Mouse (Mus musculus): Measurements from ENCODE around the gene Tbc1d13. TPM values are rescaled to one million over a fixed set of nuclear protein-coding genes. Genes with fewer than 3 reads are reported as not detected.

Gene Tbc1d13
- polyA plus RNA-seq (2015; fragmentation: Nextera tagmentation; extraction: Ambion mirVana) = 8.3 and 9.8 TPM in 2 replicates

GRCm38 (mm10) chr2:30133613-30134377, at the start of gene Tbc1d13:
Gene Tbc1d13, plus strand, starts transcription at chr2:30133746.
- no peaks in the 10 kb centered on the region for H3K27me3 ChIP-seq (replicated peaks; ENCODE audit: control insufficient read depth, insufficient read depth, low read length)
- peak within 1 kb of the TSS; percentile 91 for H3K9ac ChIP-seq (ENCODE audit: low read depth, low read length)
- ATAC-seq = peak; percentile 95
- H3K9me3 ChIP-seq (ENCODE audit: control insufficient read depth, low read length) = no peaks in the 10 kb centered on the region
- H3K27ac ChIP-seq (ENCODE audit: low read length) = peak within 1 kb of the TSS; percentile 96
- H3K4me1 ChIP-seq (ENCODE audit: control insufficient read depth, insufficient read depth, low read length) = peaks cover 30% of the 10 kb centered on the region
- under 1% methylated on average over 46 of the region's 46 CpGs for WGBS
- H3K36me3 ChIP-seq (ENCODE audit: control insufficient read depth, insufficient read depth, low read length) = 0 out of 2 replicates have a peak, but pooled peaks cover 5% of the 10 kb centered on the region
- H3K4me3 ChIP-seq (ENCODE audit: low read length) = peak within 1 kb of the TSS; percentile 97
- peak within 1 kb of the TSS; percentile 90 for H3K4me2 ChIP-seq (ENCODE audit: low read depth, low read length)

- no peaks in the 10 kb centered on the region for H3K36me3 ChIP-seq (ENCODE audit: control insufficient read depth, insufficient read depth, low read length)
- 49% methylated on average over 5 of the region's 5 CpGs for WGBS
- H3K9ac ChIP-seq (ENCODE audit: low read depth, low read length) = peak overlapping the region; percentile 54; the same call in 1 of the 2 replicates
- no peak overlapping the region; the same call in 1 of the 2 replicates for H3K4me3 ChIP-seq (ENCODE audit: low read length)
- H3K4me1 ChIP-seq (ENCODE audit: control insufficient read depth, insufficient read depth, low read length) = 0 out of 2 replicates have a peak, but pooled peaks cover 7% of the 10 kb centered on the region
- ATAC-seq = no peak
- H3K4me2 ChIP-seq (ENCODE audit: low read depth, low read length) = peak overlapping the region; percentile 44; the same call in 1 of the 2 replicates
- H3K27me3 ChIP-seq (replicated peaks; ENCODE audit: control insufficient read depth, insufficient read depth, low read length) = no peaks in the 10 kb centered on the region
- H3K9me3 ChIP-seq (ENCODE audit: control insufficient read depth, low read length) = no peaks in the 10 kb centered on the region
- no peak overlapping the region for H3K27ac ChIP-seq (ENCODE audit: low read length)
Measured at GRCm38 (mm10) chr2:30084113-30084512, 49.4 kb upstream of the Tbc1d13 start.

GRCm38 (mm10) chr2:30084632-30085031, 48.9 kb upstream of the Tbc1d13 start:
- H3K4me3 ChIP-seq (ENCODE audit: low read length) = peak overlapping the region; percentile 26
- no peaks in the 10 kb centered on the region for H3K27me3 ChIP-seq (replicated peaks; ENCODE audit: control insufficient read depth, insufficient read depth, low read length)
- 0 out of 2 replicates have a peak, but pooled peaks cover 7% of the 10 kb centered on the region for H3K4me1 ChIP-seq (ENCODE audit: control insufficient read depth, insufficient read depth, low read length)
- no peaks in the 10 kb centered on the region for H3K36me3 ChIP-seq (ENCODE audit: control insufficient read depth, insufficient read depth, low read length)
- WGBS = 33% methylated on average over 12 of the region's 12 CpGs
- 0 out of 2 replicates have a peak, but pooled peaks have one; percentile 43 for ATAC-seq
- no peak overlapping the region for H3K27ac ChIP-seq (ENCODE audit: low read length)
- H3K9ac ChIP-seq (ENCODE audit: low read depth, low read length) = peak overlapping the region; percentile 54; the same call in 1 of the 2 replicates
- no peaks in the 10 kb centered on the region for H3K9me3 ChIP-seq (ENCODE audit: control insufficient read depth, low read length)
- H3K4me2 ChIP-seq (ENCODE audit: low read depth, low read length) = peak overlapping the region; percentile 44

- H3K27me3 ChIP-seq (replicated peaks; ENCODE audit: control insufficient read depth, insufficient read depth, low read length) = no peaks in the 10 kb centered on the region
- H3K9me3 ChIP-seq (ENCODE audit: control insufficient read depth, low read length) = no peaks in the 10 kb centered on the region
- no peak overlapping the region for H3K9ac ChIP-seq (ENCODE audit: low read depth, low read length)
- H3K4me2 ChIP-seq (ENCODE audit: low read depth, low read length) = no peak overlapping the region
- 95% methylated on average over 4 of the region's 4 CpGs for WGBS
- 0 out of 2 replicates have a peak, but pooled peaks cover 7% of the 10 kb centered on the region for H3K4me1 ChIP-seq (ENCODE audit: control insufficient read depth, insufficient read depth, low read length)
- H3K36me3 ChIP-seq (ENCODE audit: control insufficient read depth, insufficient read depth, low read length) = no peaks in the 10 kb centered on the region
- no peak overlapping the region for H3K4me3 ChIP-seq (ENCODE audit: low read length)
- ATAC-seq = no peak
- no peak overlapping the region for H3K27ac ChIP-seq (ENCODE audit: low read length)
Measured at GRCm38 (mm10) chr2:30087310-30087709, 46.2 kb upstream of the Tbc1d13 start.

GRCm38 (mm10) chr2:30091521-30091920, 42.0 kb upstream of the Tbc1d13 start:
- no peak overlapping the region for H3K4me3 ChIP-seq (ENCODE audit: low read length)
- peaks cover 22% of the 10 kb centered on the region for H3K4me1 ChIP-seq (ENCODE audit: control insufficient read depth, insufficient read depth, low read length)
- no peak for ATAC-seq
- WGBS = 98% methylated on average over 12 of the region's 12 CpGs
- H3K27ac ChIP-seq (ENCODE audit: low read length) = no peak overlapping the region
- no peak overlapping the region for H3K9ac ChIP-seq (ENCODE audit: low read depth, low read length)
- no peaks in the 10 kb centered on the region for H3K36me3 ChIP-seq (ENCODE audit: control insufficient read depth, insufficient read depth, low read length)
- no peaks in the 10 kb centered on the region for H3K27me3 ChIP-seq (replicated peaks; ENCODE audit: control insufficient read depth, insufficient read depth, low read length)
- no peak overlapping the region for H3K4me2 ChIP-seq (ENCODE audit: low read depth, low read length)
- no peaks in the 10 kb centered on the region for H3K9me3 ChIP-seq (ENCODE audit: control insufficient read depth, low read length)

GRCm38 (mm10) chr2:30092280-30092918, 41.1 kb upstream of the Tbc1d13 start:
- Histone ChIP-seq H3K4me3 (ENCODE audit: low read length) (peak overlapping the region; percentile 76), H3K27ac (ENCODE audit: low read length) (peak overlapping the region; percentile 20; the same call in 1 of the 2 replicates), H3K9ac (ENCODE audit: low read depth, low read length) (peak overlapping the region; percentile 77)

DNA sequence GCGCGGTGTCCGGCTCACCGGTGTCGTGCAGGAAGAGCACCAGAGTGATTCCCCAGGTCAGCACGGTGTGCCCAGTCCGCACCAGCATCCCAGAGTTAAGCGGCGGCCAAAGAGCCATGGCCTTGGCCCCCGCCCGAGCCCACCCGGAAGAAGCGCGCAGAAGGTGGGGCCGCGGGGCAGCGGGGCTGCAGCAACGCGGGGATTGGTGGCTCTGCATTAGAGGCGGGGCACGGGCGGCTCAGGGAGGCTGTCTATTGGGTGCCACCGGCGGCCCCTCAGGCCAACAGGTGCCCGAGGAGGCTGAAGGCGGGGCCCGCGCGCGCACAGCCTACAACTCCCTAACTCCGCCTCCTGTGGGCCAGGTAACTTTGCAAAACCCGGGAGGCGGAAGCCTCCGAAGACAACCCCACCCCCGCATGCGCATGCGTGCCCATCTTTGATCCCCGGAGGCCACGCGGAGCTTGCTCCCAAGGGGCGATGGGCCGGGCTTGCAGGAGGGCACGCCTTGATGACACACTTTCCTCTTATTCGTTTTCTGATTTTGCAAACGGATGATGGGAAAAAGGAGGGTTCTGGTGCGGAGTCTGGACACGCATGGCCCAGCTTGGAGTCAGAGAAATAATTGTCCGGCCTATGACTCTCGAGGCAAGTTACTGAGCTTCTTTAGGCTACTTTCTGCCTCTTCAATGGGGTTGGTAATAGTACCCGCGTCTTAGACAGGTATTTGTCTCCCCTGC, 39.9 kb upstream of the Tbc1d13 start, which contains the start of gene Zdhhc12:
Zdhhc12 (minus strand) TSS at position 178 of the 737 bp plus-strand sequence.
- under 1% methylated on average over 51 of the region's 51 CpGs for WGBS
- Histone ChIP-seq H3K27ac (ENCODE audit: low read length) (peak within 1 kb of the TSS; percentile 84), H3K9ac (ENCODE audit: low read depth, low read length) (peak within 1 kb of the TSS; percentile 77), H3K4me3 (ENCODE audit: low read length) (peak within 1 kb of the TSS; percentile 76), H3K4me2 (ENCODE audit: low read depth, low read length) (peak within 1 kb of the TSS; percentile 89), H3K36me3 (ENCODE audit: control insufficient read depth, insufficient read depth, low read length) (no peaks in the 10 kb centered on the region), H3K4me1 (ENCODE audit: control insufficient read depth, insufficient read depth, low read length) (peaks cover 17% of the 10 kb centered on the region), H3K27me3 (replicated peaks; ENCODE audit: control insufficient read depth, insufficient read depth, low read length) (no peaks in the 10 kb centered on the region), H3K9me3 (ENCODE audit: control insufficient read depth, low read length) (no peaks in the 10 kb centered on the region)
- peak; percentile 98 for ATAC-seq

More at GRCm38 (mm10) chr2:30092280-30092918, 41.1 kb upstream of the Tbc1d13 start:
- no peaks in the 10 kb centered on the region for H3K27me3 ChIP-seq (replicated peaks; ENCODE audit: control insufficient read depth, insufficient read depth, low read length)
- peak overlapping the region; percentile 89 for H3K4me2 ChIP-seq (ENCODE audit: low read depth, low read length)
- ATAC-seq = no peak
- no peaks in the 10 kb centered on the region for H3K9me3 ChIP-seq (ENCODE audit: control insufficient read depth, low read length)
- no peaks in the 10 kb centered on the region for H3K36me3 ChIP-seq (ENCODE audit: control insufficient read depth, insufficient read depth, low read length)
- H3K4me1 ChIP-seq (ENCODE audit: control insufficient read depth, insufficient read depth, low read length) = peaks cover 22% of the 10 kb centered on the region
- WGBS = 48% methylated on average over 6 of the region's 6 CpGs

DNA sequence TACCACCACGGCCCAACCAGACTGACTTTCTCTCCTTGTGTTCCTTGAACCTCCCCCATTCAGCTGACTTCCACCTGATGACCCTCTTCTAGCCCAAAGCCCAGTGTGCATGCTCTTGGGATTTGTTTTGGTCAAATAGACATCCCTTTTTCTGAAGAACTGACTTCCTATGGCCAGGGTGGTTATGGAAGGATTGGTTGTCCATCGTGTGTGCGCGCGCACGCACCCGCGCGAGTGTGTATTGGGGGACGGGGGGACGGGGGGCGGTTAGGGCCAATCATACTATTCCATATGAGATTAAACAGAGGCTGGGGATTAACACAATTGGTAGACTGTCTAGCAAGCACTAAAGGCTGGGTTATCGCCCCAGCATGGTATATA, 39.3 kb upstream of the Tbc1d13 start:
- ATAC-seq = no peak
- H3K27me3 ChIP-seq (replicated peaks; ENCODE audit: control insufficient read depth, insufficient read depth, low read length) = no peaks in the 10 kb centered on the region
- WGBS = 2% methylated on average over 13 of the region's 13 CpGs
- no peaks in the 10 kb centered on the region for H3K36me3 ChIP-seq (ENCODE audit: control insufficient read depth, insufficient read depth, low read length)
- peak overlapping the region; percentile 84 for H3K27ac ChIP-seq (ENCODE audit: low read length)
- peak overlapping the region; percentile 89 for H3K4me2 ChIP-seq (ENCODE audit: low read depth, low read length)
- no peaks in the 10 kb centered on the region for H3K9me3 ChIP-seq (ENCODE audit: control insufficient read depth, low read length)
- H3K4me3 ChIP-seq (ENCODE audit: low read length) = peak overlapping the region; percentile 76
- H3K4me1 ChIP-seq (ENCODE audit: control insufficient read depth, insufficient read depth, low read length) = peaks cover 18% of the 10 kb centered on the region
- H3K9ac ChIP-seq (ENCODE audit: low read depth, low read length) = peak overlapping the region; percentile 77

Measured in intestine, embryonic 16.5 days (tissue).